Mouse (Mus musculus): ENCODE data around the gene Raph1.

Raph1 gene

GRCm38 (mm10) chr1:60566631-60567311 lies at the start of gene Raph1:
Gene Raph1, minus strand, starts transcription at chr1:60567104.
- DNase-seq (ENCODE audit: low spot score in 2 of 2), result peak; percentile 27 to 59

GRCm38 (mm10) chr1:60615703-60616102 lies 48.8 kb upstream of the Raph1 start:
- DNase-seq (ENCODE audit: low spot score in 2 of 2), result no peak

GRCm38 (mm10) chr1:60614902-60615301 lies 48.0 kb upstream of the Raph1 start:
- no peak for DNase-seq (ENCODE audit: low spot score in 2 of 2)

GRCm38 (mm10) chr1:60611968-60612367 lies 45.1 kb upstream of the Raph1 start:
- DNase-seq (ENCODE audit: low spot score in 2 of 2), result no peak

GRCm38 (mm10) chr1:60610631-60611030 lies 43.7 kb upstream of the Raph1 start:
- no peak for DNase-seq (ENCODE audit: low spot score in 2 of 2)

- no peak for DNase-seq (ENCODE audit: low spot score in 2 of 2)
Observed at GRCm38 (mm10) chr1:60609011-60609775, 42.3 kb upstream of the Raph1 start.

GRCm38 (mm10) chr1:60604481-60605021 lies 37.6 kb upstream of the Raph1 start:
- no peak for DNase-seq (ENCODE audit: low spot score in 2 of 2)

GRCm38 (mm10) chr1:60600682-60601081 lies 33.8 kb upstream of the Raph1 start:
- DNase-seq (ENCODE audit: low spot score in 2 of 2), result no peak

GRCm38 (mm10) chr1:60599926-60600325 lies 33.0 kb upstream of the Raph1 start:
- DNase-seq (ENCODE audit: low spot score in 2 of 2), result no peak

GRCm38 (mm10) chr1:60599013-60599701 lies 32.3 kb upstream of the Raph1 start:
- no peak for DNase-seq (ENCODE audit: low spot score in 2 of 2)

GRCm38 (mm10) chr1:60596386-60597320 lies 29.7 kb upstream of the Raph1 start:
- DNase-seq (ENCODE audit: low spot score in 2 of 2), result no peak

- no peak for DNase-seq (ENCODE audit: low spot score in 2 of 2)
Observed at GRCm38 (mm10) chr1:60593101-60593500, 26.2 kb upstream of the Raph1 start.

GRCm38 (mm10) chr1:60588887-60589629 lies 22.2 kb upstream of the Raph1 start:
- DNase-seq (ENCODE audit: low spot score in 2 of 2), result no peak

GRCm38 (mm10) chr1:60580990-60581389 lies 14.1 kb upstream of the Raph1 start:
- DNase-seq (ENCODE audit: low spot score in 2 of 2), result no peak

GRCm38 (mm10) chr1:60579886-60580285 lies 13.0 kb upstream of the Raph1 start:
- DNase-seq (ENCODE audit: low spot score in 2 of 2), result no peak

- no peak for DNase-seq (ENCODE audit: low spot score in 2 of 2)
Observed at GRCm38 (mm10) chr1:60572699-60573098, 5.8 kb upstream of the Raph1 start.

- no peak for DNase-seq (ENCODE audit: low spot score in 2 of 2)
Observed at GRCm38 (mm10) chr1:60569741-60570140, 2.8 kb upstream of the Raph1 start.

- DNase-seq (ENCODE audit: low spot score in 2 of 2), result no peak
Observed at GRCm38 (mm10) chr1:60569210-60569609, 2.3 kb upstream of the Raph1 start.

- no peak for DNase-seq (ENCODE audit: low spot score in 2 of 2)
Observed at GRCm38 (mm10) chr1:60567321-60567720, 417 bp upstream of the Raph1 start.

- peak; percentile 3 to 30 for DNase-seq (ENCODE audit: low spot score in 2 of 2)
Observed at GRCm38 (mm10) chr1:60565931-60566630, 823 bp downstream of the Raph1 start.
